Mouse (Mus musculus) E14TG2a.4 (cell line): ENCODE measurements around the gene Helz2.

ENCODE experiments used
- CTCF ChIP-seq: conservative IDR thresholded peaks from 2 replicates; pipeline ENCODE4 v1.5.1; 2014; ENCODE audit warnings: low read length
- NANOG ChIP-seq: IDR thresholded peaks from 2 replicates; pipeline ENCODE4 v1.6.1; 2014; ENCODE audit warnings: borderline replicate concordance, low read length, mixed read lengths
- POU5F1 ChIP-seq: IDR thresholded peaks from 2 replicates; pipeline ENCODE4 v1.6.1; 2014; ENCODE audit warnings: low read length, borderline replicate concordance

DNA sequence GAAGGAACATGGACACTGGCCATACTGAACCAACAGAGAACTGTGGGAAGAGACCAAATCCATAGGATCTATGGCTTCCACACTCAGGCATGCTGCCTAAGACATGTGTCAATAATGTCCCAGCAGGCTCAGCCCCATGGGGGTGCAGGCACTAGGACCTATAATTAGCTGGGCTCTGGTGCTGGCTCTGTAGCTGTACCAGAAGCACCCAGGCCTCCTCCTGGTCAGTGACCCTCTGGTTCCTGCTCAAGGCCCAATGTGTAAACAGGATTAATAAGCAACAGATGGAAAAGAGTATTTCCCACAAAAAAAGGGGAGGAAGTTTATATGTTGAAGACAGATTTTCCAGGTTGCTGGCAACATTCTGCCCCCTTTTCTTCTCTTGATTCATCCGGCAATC is 11.4 kb upstream of the Helz2 start:
- TF ChIP-seq CTCF (no peak), POU5F1 (no peak), NANOG (no peak)
